Mouse (Mus musculus) liver, adult 2 months (tissue): ENCODE measurements around the gene Nr1i3. TPM values are rescaled to one million over a fixed set of nuclear protein-coding genes. Genes with fewer than 3 reads are reported as not detected.

Source experiments
- DNase-seq: peaks from one replicate; pipeline ENCODE4 v3.0.0-alpha.2; 2011; ENCODE audit warnings: low read depth, low spot score; ENCODE audit errors: extremely low read depth
- H3K27ac ChIP-seq: fragments of 200-500 bp; replicated peaks from 2 replicates; pipeline ENCODE4 v1.5.1; 2012; ENCODE audit warnings: low read depth, mild to moderate bottlenecking, control low read depth, inconsistent platforms, low read length; ENCODE audit not compliant: insufficient read depth
- H3K27me3 ChIP-seq: fragments of 200-500 bp; 2 replicates; pipeline ENCODE4 v1.6.1; 2012; ENCODE audit warnings: mild to moderate bottlenecking, moderate library complexity, low read length, inconsistent platforms; ENCODE audit not compliant: control insufficient read depth, insufficient read depth
- H3K36me3 ChIP-seq: fragments of 200-500 bp; 2 replicates; pipeline ENCODE4 v1.6.1; 2012; ENCODE audit warnings: low read length, inconsistent platforms; ENCODE audit not compliant: control insufficient read depth, insufficient read depth
- H3K4me1 ChIP-seq: fragments of 200-500 bp; 2 replicates; pipeline ENCODE4 v1.6.1; 2011; ENCODE audit warnings: low read length; ENCODE audit not compliant: control insufficient read depth, insufficient read depth
- H3K4me3 ChIP-seq: fragments of 200-500 bp; 2 replicates; pipeline ENCODE4 v1.5.1; 2011; ENCODE audit warnings: low read depth, mild to moderate bottlenecking, control low read depth, low read length, moderate library complexity; ENCODE audit not compliant: insufficient read depth
- H3K79me2 ChIP-seq: fragments of 200-500 bp; 2 replicates; pipeline ENCODE4 v1.6.1; 2012; ENCODE audit warnings: inconsistent platforms, mild to moderate bottlenecking, low read length, moderate library complexity; ENCODE audit not compliant: control insufficient read depth, insufficient read depth
- H3K9ac ChIP-seq: fragments of 200-500 bp; 2 replicates; pipeline ENCODE4 v1.6.1; 2012; ENCODE audit warnings: low read depth, mild to moderate bottlenecking, control low read depth, inconsistent platforms, low read length
- CTCF ChIP-seq: fragments of 200-500 bp; IDR thresholded peaks from 2 replicates; pipeline ENCODE4 v1.5.1; 2011; ENCODE audit warnings: low read depth, low read length, control low read depth
- POLR2A ChIP-seq: fragments of 200-500 bp; IDR thresholded peaks from 2 replicates; pipeline ENCODE4 v1.6.1; 2011; ENCODE audit warnings: low read length, control low read depth; ENCODE audit not compliant: insufficient read depth; ENCODE audit errors: extremely low read depth
- WGBS: fragments of 180-500 bp; shearing (Covaris S2); methylation state at CpG from one replicate; pipeline ENCODE4 v1.1.7; 2018; 5-methylcytosine and 5-hydroxymethylcytosine counted together
- polyA plus RNA-seq: library from polyadenylated mRNA; depleted of rRNA; stranded (reverse); fragments of >200 nt; gene quantifications from 2 replicates; pipeline ENCODE4 v1.2.3, GENCODE M21; 2012
- total RNA-seq: library from RNA; depleted of rRNA; stranded (reverse); fragments of >200 nt; gene quantifications from 2 replicates; pipeline ENCODE4 v1.2.3, GENCODE M21; 2014

Gene Nr1i3
- total and polyA plus RNA-seq, 2 experiments: 229 to 264 TPM

- Histone ChIP-seq H3K4me1 (peaks cover 11% of the 10 kb centered on the region), H3K79me2 (0 out of 2 replicates have a peak, but pooled peaks cover 2% of the 10 kb centered on the region), H3K27me3 (no peaks in the 10 kb centered on the region), H3K36me3 (no peaks in the 10 kb centered on the region), H3K27ac (no peak overlapping the region), H3K9ac (no peak overlapping the region), H3K4me3 (no peak overlapping the region)
- 95% methylated on average over 1 of the region's 1 CpGs for WGBS
- DNase-seq: no peak
- TF ChIP-seq CTCF: no peak
- TF ChIP-seq POLR2A: no peak
These were observed 13.0 kb upstream of the Nr1i3 start for GRCm38 (mm10) chr1:171200769-171201168.

DNA sequence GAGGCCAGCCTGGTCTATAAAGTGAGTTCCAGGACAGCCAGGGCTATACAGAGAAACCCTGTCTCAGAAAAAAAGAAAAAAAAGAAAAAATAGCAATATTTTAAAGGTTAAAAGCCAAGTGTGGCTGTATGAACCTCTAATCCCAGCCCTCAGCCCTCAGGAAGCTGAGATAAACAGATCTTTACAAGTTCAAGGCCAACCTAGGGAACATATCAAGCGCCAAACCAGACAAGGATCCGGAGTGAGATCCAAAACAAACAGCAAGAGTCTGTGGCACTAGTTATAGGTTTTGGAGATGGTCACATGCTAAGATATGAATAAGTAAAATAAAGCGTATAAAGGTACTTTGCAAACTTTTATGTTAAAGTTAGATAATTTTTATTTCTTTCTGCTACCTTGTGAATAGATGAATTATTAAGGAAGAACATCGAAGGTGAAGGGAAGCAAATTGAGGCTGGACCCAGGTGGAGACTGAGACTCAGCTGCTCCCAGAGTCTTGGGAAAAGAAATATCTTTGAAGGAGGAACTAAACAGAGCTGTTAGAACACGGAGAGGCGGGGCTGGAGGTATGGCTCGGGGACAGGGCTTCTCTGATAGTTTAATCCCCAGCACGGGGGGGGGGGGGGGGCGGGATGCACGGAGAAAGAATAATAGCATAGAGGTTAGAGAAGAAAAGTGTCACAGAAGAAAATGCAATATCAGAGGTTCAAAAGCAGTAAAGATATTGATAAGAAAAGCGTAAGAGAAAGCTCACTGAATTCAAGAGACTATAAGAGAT, 10.1 kb upstream of the Nr1i3 start:
- Histone ChIP-seq H3K27me3 (no peaks in the 10 kb centered on the region), H3K36me3 (no peaks in the 10 kb centered on the region), H3K4me1 (peaks cover 9% of the 10 kb centered on the region), H3K4me3 (no peak overlapping the region; the same call in 1 of the 2 replicates), H3K79me2 (no peaks in the 10 kb centered on the region), H3K9ac (peak overlapping the region; percentile 56; the same call in 1 of the 2 replicates), H3K27ac (peak overlapping the region; percentile 90)
- peak; percentile 96 for DNase-seq
- 16% methylated on average over 11 of the region's 11 CpGs for WGBS
- TF ChIP-seq CTCF: no peak
- TF ChIP-seq POLR2A: no peak

GRCm38 (mm10) chr1:171204249-171204644, 9.5 kb upstream of the Nr1i3 start:
- Histone ChIP-seq H3K27ac (no peak overlapping the region), H3K4me1 (peaks cover 9% of the 10 kb centered on the region), H3K79me2 (no peaks in the 10 kb centered on the region), H3K36me3 (no peaks in the 10 kb centered on the region), H3K4me3 (no peak overlapping the region), H3K9ac (no peak overlapping the region), H3K27me3 (no peaks in the 10 kb centered on the region)
- TF ChIP-seq CTCF (no peak), POLR2A (no peak)
- DNase-seq: peak; percentile 100
- WGBS: 22% methylated on average over 7 of the region's 7 CpGs

- no peak overlapping the region for H3K4me3 ChIP-seq
- 79% methylated on average over 6 of the region's 6 CpGs for WGBS
- no peak overlapping the region for H3K9ac ChIP-seq
- no peaks in the 10 kb centered on the region for H3K27me3 ChIP-seq
- no peaks in the 10 kb centered on the region for H3K36me3 ChIP-seq
- TF ChIP-seq CTCF (no peak), POLR2A (no peak)
- no peak overlapping the region for H3K27ac ChIP-seq
- peaks cover 9% of the 10 kb centered on the region for H3K4me1 ChIP-seq
- H3K79me2 ChIP-seq: no peaks in the 10 kb centered on the region
- DNase-seq: no peak
These were observed 7.9 kb upstream of the Nr1i3 start for GRCm38 (mm10) chr1:171205704-171206493.

DNA sequence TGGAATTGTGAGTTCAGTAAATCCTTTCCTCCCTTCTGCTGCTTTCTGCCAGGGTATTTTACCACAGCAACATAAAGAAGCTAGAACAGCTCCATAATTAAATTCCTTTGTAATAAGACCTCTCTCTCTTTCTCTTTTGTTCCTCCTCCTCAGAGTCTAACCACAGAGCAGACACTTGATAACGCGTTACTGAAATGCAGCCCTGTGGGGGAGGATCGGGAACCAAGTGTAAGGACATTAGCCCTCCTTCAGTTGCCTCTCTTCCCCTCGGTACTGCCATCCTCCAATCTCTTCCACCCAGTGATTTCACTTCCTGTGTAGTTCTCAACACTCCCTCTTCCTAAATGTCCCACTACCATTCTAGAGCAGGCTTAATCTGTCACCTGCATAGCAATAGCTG, 4.4 kb upstream of the Nr1i3 start:
- Histone ChIP-seq H3K4me3 (no peak overlapping the region), H3K27me3 (no peaks in the 10 kb centered on the region), H3K27ac (no peak overlapping the region), H3K4me1 (peaks cover 12% of the 10 kb centered on the region), H3K79me2 (no peaks in the 10 kb centered on the region), H3K36me3 (no peaks in the 10 kb centered on the region), H3K9ac (no peak overlapping the region)
- no peak for DNase-seq
- WGBS: 88% methylated on average over 4 of the region's 4 CpGs
- TF ChIP-seq POLR2A: no peak
- no peak for TF ChIP-seq CTCF
